Mouse (Mus musculus) adrenal gland, adult 8-10 months (tissue): ENCODE measurements around the gene Dvl2. TPM values are rescaled to one million over a fixed set of nuclear protein-coding genes. Genes with fewer than 3 reads are reported as not detected.

ENCODE experiments used
- DNase-seq: peaks from one replicate; pipeline ENCODE4 v3.0.0; 2022
- total RNA-seq, 4 experiments: library from RNA; stranded (reverse); gene quantifications; 2 replicates each; pipeline ENCODE4 v1.2.4; 2022

Gene Dvl2
- total RNA-seq, 4 experiments from 2014 or later, result 13.4 to 27.1 (median 20.5) TPM

GRCm38 (mm10) chr11:70029130-70029801, 28.9 kb downstream of the Dvl2 start:
- DNase-seq, result no peak

- no peak for DNase-seq
Observed at GRCm38 (mm10) chr11:70029829-70030550, 29.6 kb downstream of the Dvl2 start.

GRCm38 (mm10) chr11:70030651-70031320, 30.4 kb downstream of the Dvl2 start:
- no peak for DNase-seq

GRCm38 (mm10) chr11:70031321-70031670, 30.9 kb downstream of the Dvl2 start:
- no peak for DNase-seq

- DNase-seq, result no peak
Observed at GRCm38 (mm10) chr11:70038174-70038573, 37.8 kb downstream of the Dvl2 start.

GRCm38 (mm10) chr11:70039631-70040030, 39.2 kb downstream of the Dvl2 start:
- DNase-seq, result no peak

GRCm38 (mm10) chr11:70040184-70040583, 39.8 kb downstream of the Dvl2 start:
- DNase-seq, result no peak

GRCm38 (mm10) chr11:70042309-70043085, 42.1 kb downstream of the Dvl2 start:
- no peak for DNase-seq

- DNase-seq, result no peak
Observed at GRCm38 (mm10) chr11:70043665-70044064, 43.3 kb downstream of the Dvl2 start.

GRCm38 (mm10) chr11:70045435-70045834, 45.0 kb downstream of the Dvl2 start:
- no peak for DNase-seq

- DNase-seq, result no peak
Observed at GRCm38 (mm10) chr11:70049366-70049765, 49.0 kb downstream of the Dvl2 start.

- no peak for DNase-seq
Observed at GRCm38 (mm10) chr11:70049816-70050215, 49.4 kb downstream of the Dvl2 start.

GRCm38 (mm10) chr11:70053156-70053555, 52.8 kb downstream of the Dvl2 start:
- DNase-seq, result no peak

- no peak for DNase-seq
Observed at GRCm38 (mm10) chr11:70053898-70054570, 53.6 kb downstream of the Dvl2 start, which contains the start of gene Asgr1. Gene Asgr1, plus strand, starts transcription at chr11:70054085.

GRCm38 (mm10) chr11:70055618-70056214, 55.3 kb downstream of the Dvl2 start:
- DNase-seq, result peak; percentile 49

- DNase-seq, result no peak
Observed at GRCm38 (mm10) chr11:70057805-70058204, 57.4 kb downstream of the Dvl2 start.

GRCm38 (mm10) chr11:70059930-70060329, 59.5 kb downstream of the Dvl2 start:
- DNase-seq, result no peak
